Mouse (Mus musculus) c-Kit-negative CD71-positive TER-119-positive erythroid progenitor cells, embryonic 14.5 days (primary cell): ENCODE measurements around the gene Rab24.

ENCODE experiments used
- DNase-seq: peaks from one replicate; pipeline ENCODE4 v3.0.0-alpha.2; 2013; ENCODE audit warnings: low read depth, low spot score

Gene Rab24

DNA sequence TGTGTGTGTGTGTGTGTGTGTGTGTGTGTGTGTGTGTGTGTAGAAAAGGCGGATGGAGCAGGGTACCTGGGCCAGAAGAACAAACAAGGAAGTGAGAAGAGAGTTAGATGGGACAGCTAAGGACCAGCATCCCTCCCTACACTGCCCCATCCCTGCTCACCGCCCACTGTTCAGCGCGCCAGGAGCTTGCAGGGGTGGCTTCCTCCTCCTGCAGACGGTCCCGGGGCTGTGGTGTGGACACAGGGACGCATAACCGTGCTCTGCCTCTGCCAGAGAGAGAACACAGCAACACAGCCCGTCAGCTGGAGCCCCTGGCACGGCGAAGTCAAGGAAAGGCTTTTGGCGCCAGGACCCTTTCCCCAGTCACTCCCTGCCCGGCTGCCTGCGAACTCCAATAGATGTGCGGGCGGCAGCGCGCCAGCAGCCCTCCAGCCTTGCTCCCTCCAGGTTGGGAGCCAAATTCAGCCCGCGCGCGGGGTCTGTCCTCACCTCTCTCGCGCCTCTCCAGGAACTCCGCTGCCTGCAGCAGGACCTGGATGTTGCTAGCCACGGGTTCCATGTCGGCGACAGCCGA lies 7.5 kb upstream of the Rab24 start:
- DNase-seq, result peak; percentile 26

DNA sequence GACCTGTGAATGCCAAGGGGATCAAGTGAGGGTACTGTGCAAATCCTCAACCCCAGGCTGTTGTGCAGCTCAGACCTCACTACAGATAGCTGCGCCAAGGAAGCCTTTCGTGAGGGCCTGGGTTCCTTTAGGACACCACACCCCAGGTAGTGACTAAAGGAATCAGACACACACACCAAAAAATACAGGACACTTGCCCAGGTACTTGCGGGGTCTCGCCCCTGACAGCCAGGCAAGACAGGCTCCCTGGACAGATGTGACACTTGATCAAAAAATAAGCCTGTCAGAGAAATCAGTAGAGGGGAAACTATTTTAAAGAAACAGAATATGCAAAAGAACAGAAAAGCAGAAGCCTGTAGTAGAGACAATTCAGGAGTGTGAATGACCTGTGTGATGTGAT lies 6.9 kb upstream of the Rab24 start:
- DNase-seq, result no peak

DNA sequence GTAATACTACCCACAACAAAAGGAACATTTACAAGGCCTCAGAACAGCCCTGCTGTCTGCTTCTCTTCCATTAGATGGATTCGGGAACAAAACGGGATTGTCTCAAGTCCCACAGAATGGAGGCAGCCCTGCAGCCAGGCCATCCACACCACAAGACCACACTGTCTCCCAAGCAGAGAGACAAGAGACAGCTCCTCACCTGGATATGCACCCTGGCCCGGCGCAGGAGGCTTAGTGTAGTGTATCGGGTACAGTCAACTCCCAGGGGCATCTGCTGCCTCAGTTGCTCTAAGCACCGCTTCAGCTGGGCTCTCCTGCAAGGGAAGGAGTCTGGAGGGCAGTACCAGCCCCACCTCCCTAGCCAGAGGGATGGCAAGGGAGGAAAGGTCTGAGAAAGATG lies 6.4 kb upstream of the Rab24 start:
- no peak for DNase-seq

DNA sequence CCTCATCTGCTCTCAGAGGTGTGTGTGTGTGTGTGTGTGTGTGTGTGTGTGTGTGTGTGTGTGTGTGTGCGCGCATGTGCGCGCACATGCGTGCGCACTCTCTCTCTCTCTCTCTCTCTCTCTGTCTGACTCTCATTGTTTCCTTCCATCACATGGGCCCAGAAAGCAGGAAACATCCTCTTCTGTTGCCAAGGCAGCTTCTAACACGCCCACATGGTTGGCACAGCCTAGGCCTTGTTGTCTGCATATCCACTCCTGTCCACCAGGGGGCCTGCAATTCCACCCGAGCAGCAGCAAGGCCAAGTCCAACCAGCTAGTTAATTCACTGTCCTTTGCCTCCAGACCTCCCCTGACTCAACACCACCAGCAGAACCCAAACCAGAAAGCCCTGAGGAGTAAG lies 5.9 kb upstream of the Rab24 start:
- DNase-seq, result peak; percentile 78

DNA sequence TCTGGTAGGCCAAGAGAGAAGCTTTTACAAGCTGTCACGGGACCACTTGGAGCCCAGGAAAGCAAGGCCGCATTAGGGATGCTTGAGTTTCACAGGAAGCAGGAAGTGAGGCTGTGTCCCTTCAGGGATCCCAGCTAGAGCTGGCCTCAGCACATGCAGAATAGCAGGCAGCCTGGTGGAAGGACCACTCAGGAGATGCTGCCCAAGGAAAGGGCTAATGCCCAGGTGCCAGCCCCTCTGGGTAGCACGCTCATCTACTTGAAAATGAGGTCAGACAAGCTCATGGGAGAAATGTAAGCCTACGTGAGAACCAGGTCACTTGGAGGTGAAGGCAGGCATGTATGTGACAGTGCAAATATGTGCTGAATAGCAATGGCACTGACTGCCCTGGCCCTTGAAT lies 5.4 kb upstream of the Rab24 start:
- DNase-seq, result no peak

DNA sequence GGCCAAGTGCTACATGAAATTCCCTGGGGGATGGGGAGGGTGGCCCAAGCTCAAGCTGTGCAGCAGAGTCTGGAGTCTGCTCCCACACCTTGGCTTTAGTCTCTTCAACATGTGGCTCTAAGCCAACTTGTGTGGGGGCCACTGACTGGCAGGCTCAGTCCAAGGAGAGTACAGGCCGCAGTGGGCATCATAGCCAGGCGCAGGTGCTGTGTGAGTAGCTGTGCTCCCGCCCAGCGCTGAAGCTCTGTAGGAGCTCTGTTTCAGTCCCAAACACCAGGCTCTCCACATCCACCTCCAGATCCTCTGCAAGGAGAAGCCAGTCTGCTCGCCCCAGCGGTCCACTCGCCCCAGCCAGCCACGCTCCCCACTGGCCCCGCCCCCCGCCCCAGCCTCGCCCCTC lies 3.9 kb upstream of the Rab24 start:
- no peak for DNase-seq

DNA sequence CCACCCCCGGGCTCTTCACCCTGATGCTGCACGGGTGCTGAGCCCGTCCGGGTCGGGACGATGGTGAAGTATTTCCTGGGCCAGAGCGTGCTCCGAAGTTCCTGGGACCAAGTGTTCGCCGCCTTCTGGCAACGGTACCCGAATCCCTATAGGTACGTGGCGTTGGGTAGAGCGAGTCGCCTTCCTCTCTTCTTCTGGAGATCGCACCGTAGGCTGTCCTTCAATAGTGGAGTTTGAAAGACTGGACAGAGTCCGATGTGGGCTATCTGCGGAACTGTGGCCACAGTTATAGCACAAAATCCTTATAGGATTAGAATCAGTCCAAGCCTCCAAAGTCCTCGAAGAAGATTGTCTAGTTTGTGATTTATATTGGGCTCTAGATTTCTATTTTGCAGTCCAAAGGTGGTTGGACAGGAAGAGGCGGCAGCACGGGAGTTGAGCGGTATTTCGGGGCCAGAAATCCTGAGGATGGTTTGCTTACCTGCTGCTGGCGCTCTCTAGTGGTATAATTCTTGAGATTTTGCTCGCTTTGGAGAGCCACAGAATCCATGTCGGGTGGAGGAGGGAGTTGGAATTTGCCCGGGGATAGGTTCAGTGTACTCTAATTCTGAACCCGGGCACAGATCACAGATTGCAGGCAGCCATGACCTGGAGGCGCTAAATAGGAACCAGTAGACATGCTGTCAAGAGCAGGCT lies 532 bp upstream of the Rab24 start:
- DNase-seq, result peak; percentile 27

DNA sequence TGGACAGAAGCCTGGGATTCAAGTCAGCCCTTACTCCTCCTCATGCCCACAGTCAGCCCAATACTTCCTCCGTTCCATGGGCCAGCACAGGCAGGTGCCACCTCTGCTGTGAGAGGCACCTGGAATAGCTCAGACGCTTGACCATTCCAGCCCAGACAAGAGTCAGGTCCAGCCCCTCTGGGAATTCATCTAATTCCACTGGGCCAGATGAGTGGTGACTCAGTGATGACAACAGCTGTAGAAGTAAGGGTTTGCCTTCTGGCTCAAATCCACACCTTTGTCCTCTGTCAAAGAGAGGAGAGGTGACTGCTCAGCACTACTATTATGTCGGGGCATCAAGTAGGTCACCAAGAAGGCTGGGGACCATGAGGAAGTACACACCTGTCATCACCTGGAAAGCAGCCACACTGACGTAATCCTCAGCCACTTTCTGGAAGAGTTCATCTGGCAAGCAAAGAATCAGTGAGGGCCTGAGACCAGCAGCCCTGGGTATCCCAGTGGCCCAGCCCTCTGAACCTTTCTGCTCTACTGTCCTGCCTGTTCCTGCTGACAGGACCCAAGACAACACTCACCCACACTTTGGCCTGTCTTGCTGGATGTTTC lies 1.7 kb downstream of the Rab24 start, which contains the start of gene Prelid1:
TSS of gene Prelid1 (plus strand) at position 570 of the 603 bp plus-strand sequence.
- DNase-seq, result no peak

DNA sequence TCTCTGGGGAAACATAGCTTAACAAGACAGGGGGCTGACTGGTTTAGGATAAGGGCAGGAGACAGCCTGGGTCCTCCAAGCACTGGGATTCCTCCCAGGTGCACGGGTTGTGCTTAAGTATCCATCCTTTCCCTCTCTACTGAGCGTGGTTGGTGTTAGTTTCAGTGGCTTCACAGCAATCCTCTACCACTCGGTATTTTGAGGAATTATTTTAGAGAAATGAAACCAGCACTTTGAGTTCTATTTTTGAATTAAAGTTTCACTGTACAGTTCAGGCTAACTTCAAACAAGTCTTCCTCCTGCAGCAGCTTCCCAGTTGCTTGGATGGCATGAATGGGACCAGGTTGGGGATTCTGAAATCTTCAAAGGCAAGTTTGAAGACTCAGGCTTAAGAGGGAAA lies 3.4 kb downstream of the Rab24 start:
- no peak for DNase-seq

DNA sequence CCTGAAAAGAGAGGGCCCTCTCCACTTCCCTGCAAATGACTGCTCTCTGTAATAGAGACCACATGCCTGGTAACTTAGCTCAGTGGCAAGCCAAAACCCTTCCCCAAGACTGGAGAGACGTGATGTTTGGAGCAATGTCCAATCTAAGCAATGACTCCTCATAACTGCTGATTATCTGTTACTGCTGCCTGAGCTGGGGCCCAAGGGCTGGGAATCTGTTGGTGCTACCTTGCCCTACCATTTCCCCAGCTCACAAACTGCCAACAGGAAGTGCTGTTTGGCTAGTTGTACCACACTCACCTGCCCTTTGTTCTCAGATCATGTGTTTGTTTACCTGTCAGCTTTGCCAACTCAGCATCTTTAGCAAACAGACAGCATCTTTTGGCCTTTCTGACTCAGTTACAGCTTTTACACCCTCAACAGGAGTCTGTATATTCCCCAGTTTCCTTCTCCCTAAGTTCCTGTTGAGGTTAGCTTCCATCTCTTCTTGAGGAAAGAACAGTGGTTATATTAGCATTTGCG lies 6.8 kb downstream of the Rab24 start:
- no peak for DNase-seq

DNA sequence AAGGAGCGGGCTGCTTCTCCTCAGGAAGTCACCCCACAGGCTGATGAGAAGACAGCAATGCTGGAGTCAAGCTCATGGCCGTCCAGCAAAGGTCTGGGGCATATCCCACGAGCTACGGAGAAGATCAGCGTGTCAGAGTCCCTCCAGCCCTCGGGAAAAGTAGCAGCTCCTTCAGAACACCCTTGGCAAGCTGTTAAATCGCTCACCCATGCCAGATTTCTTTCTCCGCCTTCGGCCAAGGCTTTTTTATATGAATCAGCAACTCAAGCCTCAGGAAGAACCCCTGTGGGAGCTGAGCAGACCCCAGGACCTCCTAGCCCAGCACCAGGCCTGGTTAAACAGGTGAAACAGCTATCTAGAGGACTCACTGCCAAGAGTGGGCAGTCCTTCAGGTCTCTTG lies 8.7 kb downstream of the Rab24 start:
- DNase-seq, result no peak

DNA sequence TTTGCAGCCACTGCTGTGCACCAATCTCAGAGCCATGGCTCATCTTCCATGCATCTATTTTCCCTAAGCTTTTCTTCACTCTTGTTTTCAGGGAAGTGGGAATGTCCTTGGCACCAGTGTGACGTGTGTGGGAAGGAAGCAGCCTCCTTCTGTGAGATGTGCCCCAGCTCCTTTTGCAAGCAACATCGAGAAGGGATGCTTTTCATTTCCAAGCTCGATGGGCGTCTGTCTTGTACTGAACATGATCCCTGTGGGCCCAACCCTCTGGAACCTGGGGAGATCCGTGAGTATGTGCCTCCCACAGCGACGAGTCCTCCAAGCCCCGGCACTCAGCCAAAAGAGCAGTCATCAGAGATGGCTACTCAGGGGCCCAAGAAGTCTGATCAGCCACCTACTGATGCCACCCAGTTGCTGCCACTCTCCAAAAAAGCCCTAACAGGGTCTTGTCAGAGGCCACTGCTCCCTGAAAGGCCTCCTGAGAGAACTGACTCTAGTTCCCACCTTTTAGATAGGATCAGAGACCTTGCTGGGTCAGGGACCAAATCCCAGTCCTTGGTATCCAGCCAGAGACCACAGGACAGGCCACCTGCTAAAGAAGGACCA lies 9.6 kb downstream of the Rab24 start:
- no peak for DNase-seq

DNA sequence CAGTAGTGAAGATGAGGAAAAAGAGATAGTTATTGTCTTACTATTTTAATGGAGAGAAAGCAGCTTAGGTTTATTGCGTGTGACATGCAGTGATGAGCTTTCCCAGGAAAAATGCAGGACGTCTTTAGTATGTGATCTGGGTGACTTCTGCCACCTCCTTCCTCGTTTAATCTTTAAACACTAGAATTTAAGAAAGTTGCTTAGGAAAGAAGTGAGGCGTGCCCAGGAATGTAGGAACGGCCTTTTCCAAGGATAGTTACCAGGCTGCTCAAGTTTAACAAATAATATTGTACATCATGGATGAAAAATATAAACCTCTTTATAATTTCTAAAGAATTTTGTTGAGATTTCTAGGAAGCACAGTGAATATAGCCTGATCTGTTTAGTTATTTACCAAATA lies 20.8 kb downstream of the Rab24 start:
- DNase-seq, result no peak

DNA sequence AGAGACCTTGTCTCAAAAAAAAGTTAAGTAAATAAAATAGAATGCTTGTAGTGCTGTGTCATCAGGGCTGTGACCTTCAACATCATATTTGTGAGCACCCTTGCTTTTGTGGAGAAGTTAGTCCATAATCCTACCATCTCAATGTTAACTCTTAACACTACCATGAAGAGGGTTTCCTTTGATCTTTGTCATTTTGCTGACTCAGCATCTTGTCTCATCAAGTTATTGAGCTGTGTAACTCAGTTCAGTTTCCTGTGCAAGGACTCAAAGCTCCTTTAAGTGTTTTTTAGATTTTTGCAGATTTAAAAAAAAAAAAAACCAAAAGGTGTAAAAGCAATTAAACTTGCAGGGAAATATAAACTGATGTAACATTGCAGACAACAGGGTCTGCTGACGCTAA lies 25.0 kb downstream of the Rab24 start:
- no peak for DNase-seq

DNA sequence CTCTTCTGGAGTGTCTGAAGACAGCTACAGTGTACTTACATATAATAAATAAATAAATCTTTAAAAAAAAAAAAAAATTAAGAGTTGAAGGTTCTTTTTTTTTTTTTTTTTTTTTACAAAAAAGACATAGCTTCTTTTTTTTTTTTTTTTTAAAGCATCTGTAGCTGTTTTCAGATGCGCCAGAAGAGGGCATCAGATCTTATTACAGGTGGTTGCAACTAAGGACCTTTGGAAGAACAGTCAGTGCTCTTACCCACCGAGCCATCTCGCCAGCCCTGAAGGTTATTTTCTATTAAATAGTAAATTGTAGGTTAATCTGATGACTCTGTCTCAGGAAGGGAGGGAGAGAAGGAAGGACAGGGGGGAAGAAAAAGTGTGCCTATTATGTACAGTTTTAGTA lies 32.9 kb downstream of the Rab24 start:
- no peak for DNase-seq

DNA sequence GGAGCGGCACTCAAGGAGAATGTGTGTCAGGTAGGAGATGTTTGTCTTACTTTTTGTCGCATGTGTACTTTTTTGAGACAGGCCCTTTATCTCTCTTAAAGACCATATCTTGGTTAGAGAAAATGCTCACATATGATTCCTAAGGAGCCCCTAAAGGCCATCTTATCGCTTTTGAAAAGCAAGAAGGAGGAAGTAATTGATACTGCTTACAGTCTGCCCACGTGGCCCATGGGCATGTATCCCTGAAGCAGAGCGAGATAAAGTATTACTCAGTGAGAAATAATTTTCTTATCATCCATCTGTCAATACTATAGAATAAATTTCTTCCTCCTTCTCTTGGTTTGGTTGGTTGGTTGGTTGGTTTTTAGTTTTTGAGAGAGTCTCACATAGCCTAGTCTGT lies 44.1 kb downstream of the Rab24 start:
- no peak for DNase-seq

DNA sequence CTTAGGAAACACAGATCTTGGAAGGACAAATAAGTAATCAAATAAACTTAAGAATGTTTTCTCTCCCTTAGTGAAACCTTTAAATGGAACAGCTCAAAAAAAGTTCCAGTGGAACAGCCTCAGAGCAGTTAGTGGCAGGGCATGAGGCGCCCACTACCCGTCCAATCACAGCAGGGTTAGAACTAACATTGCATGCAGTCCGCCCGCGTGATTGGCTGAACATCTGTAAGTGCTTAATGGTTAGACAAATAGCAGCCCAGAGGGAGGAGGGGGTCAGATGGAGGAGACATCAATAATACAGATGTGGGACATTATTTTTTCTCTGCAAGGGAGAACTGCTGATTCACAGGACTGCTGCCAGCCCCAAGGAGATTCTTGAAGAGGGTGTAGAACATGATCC lies 44.5 kb downstream of the Rab24 start:
- no peak for DNase-seq
